Mouse (Mus musculus): ENCODE results near the gene Rab4b.
A peak's percentile ranks its signal among the peaks of the same experiment; 100 is the strongest.

The Rab4b gene

DNA sequence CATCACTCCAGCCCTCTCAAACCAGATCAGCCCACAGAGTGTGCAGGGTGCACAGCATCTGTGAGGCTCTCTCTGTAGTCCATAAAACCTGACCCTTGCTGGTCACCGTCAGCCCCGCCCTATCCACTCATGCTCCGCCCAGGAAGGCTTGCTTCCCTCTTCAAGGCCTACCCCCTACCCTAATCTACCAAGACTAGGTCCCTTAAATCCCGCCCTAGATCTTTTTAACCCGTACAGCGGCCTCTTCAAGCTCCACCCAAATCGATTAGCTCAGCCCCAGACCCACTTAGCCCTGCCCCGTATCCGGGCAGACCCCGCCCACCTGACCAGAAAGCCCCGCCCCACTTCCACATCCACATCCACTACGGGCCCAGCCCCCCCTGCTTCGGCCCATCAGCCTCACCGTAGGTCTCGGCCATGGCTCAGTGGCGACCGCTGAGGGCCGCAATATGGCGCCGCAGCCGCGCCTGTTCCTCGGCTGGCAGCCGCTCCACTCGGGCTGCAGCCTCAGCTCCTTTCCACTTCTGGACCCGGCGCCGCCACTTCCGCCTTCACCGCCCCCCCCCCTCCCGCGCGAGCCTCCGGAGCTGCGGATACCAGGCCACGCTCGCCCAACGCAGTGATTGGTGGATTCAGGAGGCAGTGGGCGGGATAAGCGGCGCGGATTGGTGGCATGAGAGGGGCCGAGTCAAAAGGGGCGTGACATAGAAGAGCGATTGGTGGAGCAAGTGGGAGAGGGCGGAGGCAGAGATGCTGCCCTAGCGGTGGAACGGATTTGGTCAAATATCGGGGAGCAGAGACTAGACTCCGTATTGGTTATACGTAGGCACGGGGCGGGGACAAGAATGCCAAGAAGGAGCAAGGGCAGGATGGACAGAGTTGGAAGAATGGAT lies at the start of gene Rab4b:
Gene Rab4b, minus strand, starts transcription at position 573 of the 893 bp plus-strand sequence.
- peak; percentile 98 for DNase-seq (ENCODE audit: low spot score)

DNA sequence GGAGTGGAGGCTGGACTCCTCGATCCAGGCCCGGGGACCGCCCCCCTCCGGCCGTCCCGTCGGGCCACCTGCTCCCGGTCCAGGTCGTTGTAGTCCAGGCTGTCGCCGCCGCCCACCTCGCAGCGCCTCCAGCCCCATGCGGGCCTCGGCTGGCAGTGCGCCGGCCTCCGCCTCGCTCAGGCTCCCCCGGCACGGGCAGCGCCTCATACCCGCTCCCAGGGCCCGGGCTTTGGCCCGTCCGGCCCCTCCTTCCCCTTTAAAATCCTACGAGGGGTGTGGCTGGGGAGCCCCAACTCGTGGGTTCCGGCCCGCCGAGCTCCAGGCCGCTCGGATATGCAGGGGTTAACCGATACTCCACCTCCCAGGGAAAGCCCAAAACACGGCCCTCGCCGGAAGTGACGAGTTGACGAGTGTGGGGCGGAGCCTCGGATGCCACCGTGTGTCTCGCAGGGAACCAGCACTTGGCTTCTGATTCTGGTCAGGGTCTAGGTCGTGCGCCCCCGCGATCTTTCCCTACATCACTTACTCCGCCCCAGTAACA lies 49.7 kb upstream of the Rab4b start, which contains the start of gene Itpkc:
Gene Itpkc, minus strand, starts transcription at position 381 of the 541 bp plus-strand sequence.
- peak; percentile 92 for DNase-seq (ENCODE audit: low spot score)

DNA sequence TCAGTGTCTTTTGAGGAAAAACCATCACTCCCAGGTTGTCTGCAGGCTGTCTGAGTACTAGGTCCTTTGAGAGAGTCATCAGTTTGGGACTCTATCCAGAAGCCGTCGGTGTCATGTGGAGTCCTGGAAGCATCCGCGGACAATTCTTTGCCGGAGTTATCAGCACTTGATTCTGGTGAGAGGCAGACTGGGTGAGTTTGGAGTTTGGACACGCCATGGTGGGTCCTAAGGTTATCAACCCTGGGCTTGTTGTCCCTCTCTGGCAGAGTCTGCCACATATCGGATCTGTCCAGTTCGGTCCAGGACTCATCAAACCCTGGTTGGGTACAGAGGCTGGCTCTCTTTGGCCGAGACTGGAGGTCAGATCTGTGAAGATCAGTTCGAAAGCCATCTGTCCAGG lies 49.0 kb upstream of the Rab4b start:
- DNase-seq (ENCODE audit: low spot score) = peak; percentile 45

DNA sequence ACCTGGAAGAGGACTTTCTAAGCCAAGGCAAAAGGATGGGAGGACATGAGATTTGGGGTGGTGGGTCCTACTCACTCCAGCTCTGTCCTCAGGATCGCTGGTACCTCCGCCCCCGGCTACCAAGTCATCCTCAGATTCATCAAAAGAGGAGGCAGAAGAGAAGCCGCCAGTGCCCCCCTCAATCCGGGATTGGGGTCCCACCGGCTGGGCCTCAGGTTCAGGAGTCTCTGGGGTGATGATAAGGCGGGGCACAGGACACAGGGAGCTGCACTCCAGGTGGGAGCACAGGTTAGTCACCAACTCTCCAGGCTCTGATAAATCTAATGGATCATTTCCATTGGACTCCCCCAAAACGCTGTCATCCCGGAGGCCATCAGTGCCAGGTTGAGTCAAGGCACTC lies 48.6 kb upstream of the Rab4b start:
- no peak for DNase-seq (ENCODE audit: low spot score)

DNA sequence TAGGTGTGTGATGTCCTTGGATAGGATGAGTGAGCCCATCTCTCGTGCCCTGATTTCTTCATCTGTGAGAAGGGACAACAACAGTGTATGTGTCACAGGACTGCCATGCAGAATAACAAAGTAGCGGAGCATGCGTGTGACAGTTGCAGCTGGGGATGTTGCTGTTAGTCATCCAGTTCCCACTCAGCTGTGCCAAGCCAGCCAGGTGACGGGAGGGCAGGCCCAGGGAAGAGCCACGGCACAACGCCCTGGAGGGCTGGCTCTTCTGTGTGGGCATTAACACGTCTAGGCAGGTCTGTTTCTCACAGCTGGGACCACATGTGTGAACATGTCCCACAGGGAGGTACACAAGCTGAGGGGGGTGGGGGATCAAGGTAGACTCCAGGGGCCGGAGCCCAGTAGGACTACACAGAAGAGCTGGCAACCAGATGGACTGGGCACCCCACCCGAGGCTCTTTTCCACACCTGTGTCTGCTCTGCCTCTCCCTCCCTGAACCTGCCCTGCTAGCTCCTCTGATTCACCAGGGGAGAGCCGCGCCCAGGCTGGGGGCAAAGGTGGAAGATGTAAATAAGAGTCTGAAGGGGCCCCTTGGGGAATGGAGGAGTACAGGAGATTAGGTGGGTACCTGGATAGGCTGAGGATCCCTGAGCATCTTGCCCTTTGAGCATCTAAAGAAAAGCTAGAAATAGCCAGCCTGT lies 46.3 kb upstream of the Rab4b start:
- DNase-seq (ENCODE audit: low spot score) = no peak

DNA sequence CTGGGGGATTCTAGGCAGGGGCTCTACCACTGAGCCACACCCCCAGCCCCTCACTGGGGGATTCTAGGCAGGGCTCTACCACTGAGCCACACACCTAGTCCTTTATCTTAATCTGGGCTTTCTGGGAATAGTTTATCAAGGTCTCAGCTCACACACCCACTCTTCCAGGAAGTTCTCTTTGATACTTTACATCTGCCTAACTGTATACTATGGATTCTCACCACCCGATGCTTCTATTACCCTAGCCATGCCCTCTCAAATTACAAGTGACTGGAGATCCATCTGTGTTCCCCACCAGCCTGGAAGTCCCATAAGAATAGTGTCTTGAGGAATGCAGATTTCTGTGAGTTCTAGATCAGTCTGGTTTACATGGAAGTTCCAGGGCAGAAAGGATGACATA lies 43.8 kb upstream of the Rab4b start:
- DNase-seq (ENCODE audit: low spot score) = no peak

DNA sequence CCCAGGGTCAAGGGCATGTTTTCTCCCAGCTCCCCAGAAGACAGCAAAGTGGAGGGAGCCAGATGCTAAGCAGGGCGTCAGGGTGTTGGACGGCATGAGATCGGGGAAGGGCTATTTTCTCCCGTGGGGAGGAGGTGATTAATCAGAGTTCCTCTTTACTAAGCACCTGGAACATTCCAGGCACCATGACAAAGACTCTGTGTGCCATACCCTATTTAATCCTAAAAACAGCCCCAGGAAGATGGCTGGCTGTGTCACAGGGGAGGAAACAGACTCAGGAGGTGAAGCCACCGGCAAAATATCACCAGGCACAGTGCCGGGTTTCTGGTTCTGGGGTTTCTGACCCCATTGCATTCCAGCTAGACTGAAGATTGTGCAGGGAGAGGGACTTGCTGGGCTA lies 43.2 kb upstream of the Rab4b start:
- DNase-seq (ENCODE audit: low spot score) = no peak

DNA sequence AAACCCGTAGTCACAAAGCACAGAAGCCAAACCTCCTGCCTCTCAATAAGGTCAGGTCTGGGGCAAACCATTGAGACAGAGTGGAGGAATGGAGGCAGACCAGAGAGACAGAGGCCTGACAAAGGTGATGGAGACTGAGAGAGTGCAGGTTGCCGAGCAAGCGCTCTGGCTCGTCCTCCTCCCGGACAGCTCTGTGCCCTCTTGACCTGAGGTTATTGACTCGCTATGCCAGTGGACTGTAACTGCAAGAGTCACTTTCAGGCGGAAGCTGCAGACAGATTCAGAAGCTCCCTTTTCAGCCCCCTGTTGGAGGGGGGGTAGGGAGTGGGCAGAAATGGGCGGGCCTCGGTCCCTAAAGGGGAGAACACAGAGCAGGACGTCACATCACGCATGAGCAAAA lies 41.2 kb upstream of the Rab4b start:
- DNase-seq (ENCODE audit: low spot score) = no peak

DNA sequence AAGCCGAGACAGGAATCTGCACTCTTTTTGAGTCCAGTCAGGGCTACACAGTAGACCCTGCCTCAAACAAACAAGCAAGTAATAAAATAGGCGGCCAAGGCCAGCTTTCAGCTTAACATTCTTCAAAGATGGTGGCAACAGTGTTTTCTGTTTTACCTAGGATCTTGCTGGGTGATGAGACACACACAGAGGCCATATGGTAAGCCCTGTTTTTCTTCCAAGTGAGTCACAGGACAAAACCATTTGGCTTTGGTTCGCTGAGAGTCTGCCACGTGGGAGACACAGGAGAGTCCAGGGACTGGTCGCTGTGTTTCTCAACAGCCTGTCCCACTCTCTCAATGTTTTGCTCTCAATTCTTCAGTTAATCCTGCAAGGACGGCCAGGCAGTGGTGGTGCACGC lies 39.9 kb upstream of the Rab4b start:
- peak; percentile 70 for DNase-seq (ENCODE audit: low spot score)

DNA sequence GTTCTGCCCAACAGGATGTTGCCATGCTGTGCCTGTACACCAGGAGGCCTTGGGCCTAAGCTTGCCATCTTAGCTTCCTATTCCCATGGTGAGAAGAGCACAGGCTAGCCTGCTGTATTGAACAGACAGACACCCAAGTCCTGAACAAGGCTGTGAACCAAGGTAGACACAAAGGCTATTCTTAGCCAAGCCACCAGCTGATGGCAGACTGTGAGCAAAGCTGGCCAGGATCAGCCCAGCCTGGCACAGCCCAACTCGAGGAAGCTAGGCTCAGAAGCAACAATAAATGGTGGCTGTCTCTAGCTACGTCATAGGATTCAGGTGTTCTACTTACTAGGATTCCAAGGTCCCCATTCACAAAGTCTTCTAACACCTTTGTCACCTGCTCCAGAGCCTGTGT lies 33.9 kb upstream of the Rab4b start:
- DNase-seq (ENCODE audit: low spot score) = no peak

DNA sequence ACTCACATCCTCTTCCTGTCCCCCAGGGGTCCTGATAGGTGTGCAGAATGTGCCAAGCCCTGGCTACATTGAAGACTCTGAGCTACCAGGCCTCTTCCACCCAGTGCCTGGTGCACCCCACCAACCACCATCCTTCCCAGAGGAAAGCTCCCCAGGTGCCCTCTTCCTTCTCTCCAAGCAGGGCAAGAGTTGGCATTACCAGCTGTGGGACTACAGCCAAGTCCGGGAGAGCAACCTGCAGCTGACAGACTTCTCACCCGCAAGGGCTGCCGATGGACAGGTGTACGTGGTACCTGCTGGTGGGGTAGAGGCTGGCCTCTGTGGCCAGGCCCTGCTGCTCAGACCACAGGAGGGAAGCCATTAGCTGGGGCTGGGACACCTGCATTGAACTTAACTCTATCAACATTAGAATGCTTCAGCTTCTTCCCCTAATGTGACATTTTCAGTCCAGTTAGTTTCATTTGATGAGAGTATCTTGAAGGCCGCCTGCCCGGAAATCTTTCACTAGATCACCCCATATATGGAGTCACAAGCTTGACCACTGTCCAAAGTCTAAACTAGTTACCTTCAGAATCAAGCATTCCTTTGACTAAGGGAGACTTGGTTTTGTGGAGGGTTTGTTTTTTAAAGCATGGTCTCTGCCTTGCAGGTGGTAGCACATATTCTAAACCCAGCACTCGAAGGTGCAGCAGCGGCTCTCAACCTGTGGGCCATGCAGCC lies 25.2 kb upstream of the Rab4b start:
- DNase-seq (ENCODE audit: low spot score) = no peak

DNA sequence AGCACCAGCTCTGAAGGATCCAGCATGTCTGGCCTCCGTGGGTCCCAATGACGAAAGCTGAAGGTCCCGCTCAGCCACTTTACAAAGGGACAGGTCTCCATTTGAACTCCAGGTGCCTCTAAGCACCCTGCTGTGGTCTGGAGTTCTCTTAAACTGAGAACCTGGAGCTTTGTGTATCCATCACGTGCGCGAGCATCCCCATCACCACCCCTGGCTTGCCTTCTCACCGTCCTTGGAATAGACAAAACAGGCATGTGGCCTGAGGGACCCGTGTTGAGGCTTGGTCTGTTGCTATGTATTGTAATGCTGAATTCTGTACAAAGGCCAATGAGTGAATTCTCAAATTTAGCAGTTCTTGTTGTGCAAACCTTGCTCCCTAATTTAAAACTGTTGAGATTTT lies 20.1 kb upstream of the Rab4b start:
- no peak for DNase-seq (ENCODE audit: low spot score)

DNA sequence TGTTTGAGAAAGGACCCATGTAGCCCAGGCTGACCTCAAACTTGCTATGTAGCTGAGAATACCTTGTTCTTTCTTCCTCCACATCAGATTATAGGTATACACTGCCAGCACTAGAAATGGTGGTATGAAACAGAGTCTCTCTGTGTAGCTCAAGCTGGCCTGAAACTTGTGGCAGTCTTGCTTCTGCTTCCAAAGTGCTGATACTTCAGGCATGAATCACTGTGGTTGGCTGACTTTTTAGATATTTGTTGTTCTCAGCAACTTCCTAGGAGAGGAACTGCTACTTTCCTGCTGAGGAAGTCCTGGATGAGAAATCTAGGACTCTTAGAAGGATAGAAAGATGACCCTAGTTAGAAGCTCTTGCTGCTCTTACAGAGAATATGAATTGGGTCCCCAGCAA lies 19.7 kb upstream of the Rab4b start:
- DNase-seq (ENCODE audit: low spot score) = peak; percentile 14

DNA sequence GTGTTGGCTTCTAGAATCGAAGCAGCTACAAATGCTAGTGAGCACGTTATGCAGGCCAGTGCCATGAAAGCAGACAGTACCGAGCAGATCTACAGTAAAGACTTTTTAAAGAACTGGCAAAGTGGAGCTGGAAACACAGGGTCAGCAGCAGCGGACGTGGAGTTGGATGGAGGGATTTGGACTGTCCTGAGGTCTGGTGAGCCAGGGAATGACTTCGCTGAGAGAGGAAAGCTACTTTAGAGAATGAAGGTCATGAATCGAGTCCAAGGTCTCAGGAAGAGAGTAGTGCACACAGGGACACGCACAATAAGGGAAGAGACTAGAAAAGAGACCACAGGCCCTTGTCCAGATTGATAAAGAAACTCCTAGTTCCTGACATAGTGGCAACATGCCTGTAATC lies 18.9 kb upstream of the Rab4b start:
- DNase-seq (ENCODE audit: low spot score) = no peak

DNA sequence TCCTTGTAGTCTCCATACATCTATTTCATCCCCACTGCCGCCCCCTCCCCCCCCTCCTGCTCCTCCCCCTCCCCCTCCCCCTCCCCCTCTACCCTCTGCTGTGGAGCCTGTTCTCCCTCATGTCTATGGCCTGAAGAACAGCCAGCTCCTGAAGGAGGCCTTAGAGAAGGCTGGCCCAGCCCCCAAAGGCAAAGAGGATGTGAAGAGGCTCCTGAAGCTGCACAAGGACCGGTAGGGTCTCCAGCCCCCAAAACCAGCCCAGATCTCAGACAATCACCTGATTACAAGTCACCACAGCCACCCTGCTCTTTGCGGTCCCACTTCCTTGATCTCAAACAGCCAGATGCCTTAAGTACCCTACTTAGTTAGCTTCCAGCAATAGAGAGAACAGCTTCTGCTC lies 18.4 kb upstream of the Rab4b start:
- DNase-seq (ENCODE audit: low spot score) = no peak

DNA sequence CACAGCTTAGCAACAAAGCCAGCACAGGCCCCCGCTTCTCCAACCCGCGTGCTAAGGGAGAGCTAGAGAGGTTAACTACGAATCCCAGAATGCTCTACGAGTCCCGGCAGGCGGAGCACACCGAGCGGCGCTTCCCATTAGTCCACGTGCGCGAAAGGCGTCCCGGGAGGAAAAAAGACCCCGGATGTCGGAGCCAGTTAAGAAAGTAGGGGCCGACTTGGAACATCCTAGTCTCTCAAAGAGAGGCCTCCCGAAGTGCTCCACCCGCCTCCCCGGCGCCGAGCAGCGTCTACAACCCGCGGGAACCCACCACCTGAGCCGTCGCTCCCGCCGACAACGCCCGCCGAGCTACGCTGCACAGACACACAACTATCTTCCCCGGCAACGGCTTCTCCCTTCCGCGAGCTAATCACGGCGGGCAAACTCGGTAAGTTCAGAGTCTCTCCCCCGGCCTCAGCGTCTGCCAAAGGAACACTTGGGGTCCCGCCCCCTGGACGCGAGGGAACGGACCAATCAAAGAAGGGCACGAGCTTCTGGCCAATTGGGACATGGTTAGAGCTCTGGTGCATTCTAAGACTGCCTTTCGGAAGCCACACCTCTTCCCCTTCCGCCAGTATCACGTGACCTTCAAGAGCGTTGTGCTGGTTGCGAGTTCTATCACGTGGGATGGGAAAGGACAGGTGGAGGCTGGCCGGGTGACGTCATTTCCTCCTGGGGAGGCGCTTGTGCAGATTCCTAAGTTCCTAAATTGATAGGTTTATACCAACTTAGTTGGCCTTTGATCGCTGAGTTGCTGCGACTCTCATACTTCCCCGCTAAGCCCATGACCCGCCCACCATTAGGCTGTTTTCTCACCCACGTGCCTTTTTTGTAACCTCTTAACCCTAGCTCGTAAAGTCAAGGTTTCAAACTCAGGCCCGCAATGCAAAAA lies 17.2 kb upstream of the Rab4b start, which contains the start of the genes BC024978 and Snrpa:
Gene BC024978, plus strand, starts transcription at position 101 of the 931 bp plus-strand sequence.
Gene Snrpa, minus strand, starts transcription at position 591 of the 931 bp plus-strand sequence.
- DNase-seq (ENCODE audit: low spot score) = peak; percentile 99

DNA sequence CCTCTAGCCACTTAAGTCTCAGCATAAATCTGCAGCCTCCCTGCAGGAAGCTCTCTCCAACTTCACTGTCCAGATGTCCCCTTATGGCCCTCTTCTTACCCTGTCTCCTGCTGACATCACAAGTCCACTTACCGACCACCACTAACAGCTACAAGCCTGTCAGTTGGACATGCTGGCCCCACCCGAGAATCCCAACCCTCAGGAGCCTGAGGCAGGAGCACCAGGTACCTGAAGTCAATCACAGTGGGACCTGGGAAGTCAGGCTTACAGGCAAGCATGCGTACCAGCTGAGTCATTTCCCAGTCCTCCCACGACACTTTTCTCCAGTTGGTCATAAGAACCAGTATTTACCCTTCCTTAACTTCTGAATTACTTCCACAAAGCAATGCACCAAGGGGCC lies 15.0 kb upstream of the Rab4b start:
- no peak for DNase-seq (ENCODE audit: low spot score)

DNA sequence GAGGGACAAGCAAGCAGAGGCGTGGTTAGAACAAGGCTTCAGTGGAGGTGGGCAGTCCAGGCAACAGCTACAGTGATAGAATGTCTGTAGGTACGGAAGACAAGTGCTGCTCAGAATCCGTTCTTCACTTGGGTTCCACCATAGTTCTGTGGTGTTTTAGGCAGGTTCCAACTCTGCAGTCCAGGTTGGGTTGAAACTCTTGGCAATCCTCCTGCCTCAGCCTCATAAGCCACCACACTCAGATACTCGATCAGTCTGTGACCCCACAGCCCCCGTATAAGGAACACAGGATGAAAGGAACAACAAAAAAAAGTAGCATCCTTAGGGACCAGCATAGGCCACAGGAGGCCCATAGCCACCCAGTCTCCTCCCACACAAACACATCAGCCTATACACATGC lies 13.7 kb upstream of the Rab4b start:
- no peak for DNase-seq (ENCODE audit: low spot score)

DNA sequence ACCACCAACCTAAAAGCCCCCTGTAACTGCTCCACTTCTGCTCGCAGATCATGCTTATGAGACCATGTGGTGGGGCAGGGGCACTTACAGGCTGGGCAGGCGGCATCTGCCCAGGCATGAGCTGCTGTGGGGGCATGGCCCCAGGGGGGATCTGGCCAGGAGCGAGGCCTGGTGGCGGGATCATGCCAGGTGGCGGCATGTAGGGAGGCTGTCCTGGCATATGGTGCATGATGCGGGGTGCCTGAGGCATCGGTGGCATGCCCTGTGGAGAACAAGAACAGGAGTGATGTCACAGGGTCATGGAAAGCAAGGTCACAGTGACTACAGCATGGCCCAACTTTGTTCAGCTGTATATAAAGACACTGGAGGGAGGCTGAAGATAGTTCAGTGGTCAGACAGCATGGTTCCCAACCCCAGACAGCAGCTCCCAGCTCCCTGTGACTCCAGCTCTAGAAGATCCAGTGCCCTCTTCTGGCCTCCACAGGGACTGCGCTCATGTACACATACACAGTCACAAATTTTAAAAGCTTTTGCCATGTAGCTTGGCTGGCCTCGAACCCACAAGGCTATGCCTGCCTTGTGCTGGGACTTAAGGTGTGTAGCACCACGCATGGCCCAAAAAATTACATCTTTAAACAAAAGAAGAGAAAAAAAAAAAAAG lies 10.7 kb upstream of the Rab4b start:
- no peak for DNase-seq (ENCODE audit: low spot score)

DNA sequence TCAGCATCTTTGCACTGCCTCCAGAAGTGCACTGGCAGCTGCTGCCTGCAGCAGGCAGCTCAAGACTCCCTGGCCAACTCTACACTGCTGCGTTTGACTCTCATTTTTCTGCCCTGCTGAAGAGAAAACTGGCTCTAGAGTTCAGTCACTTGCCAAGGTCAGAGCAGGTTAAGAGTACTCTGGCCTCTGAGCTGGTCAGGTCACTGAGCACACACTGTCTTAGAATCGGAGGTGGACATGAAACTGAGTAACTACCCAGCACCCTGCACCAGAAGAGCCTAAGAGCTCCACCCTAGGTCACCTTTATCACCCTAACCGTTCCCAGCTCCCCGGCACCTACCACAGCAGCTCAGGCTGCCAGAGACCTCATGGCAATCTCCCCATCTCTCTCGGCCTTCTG lies 7.3 kb upstream of the Rab4b start:
- DNase-seq (ENCODE audit: low spot score) = no peak

DNA sequence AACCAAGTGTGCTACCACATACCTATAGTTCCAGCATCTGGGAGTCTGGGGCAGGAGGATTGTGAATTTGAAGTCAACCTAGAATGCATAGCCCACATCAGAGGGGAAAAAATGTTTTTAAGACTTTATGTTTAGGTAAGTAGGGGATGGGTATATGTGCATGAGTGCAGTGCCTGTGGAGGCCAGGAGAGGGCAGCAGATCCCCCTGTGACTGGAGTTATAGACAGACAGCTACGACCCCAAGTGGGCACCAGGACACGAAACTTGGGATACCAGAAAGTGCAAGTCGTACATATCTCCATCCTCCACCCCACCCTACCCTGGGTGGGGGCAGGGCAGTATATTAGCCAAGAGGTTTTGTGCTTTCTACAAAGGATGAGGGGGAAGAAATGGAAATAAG lies 6.3 kb upstream of the Rab4b start:
- peak; percentile 26 for DNase-seq (ENCODE audit: low spot score)

Data from adipocyte (in vitro differentiated cells).